Mouse (Mus musculus) cortical plate, adult 2 months (tissue): ENCODE results near the gene Gpr55.

Experiments used
- CTCF ChIP-seq: fragments of 200-500 bp; IDR thresholded peaks from 2 replicates; pipeline ENCODE4 v1.5.1; 2011; ENCODE audit warnings: mild to moderate bottlenecking, control low read depth, low read length; ENCODE audit not compliant: insufficient read depth; ENCODE audit errors: extremely low read depth
- POLR2A ChIP-seq: fragments of 200-500 bp; IDR thresholded peaks from 2 replicates; pipeline ENCODE4 v1.6.1; 2011; ENCODE audit warnings: mild to moderate bottlenecking, low read length, control low read depth; ENCODE audit not compliant: insufficient read depth; ENCODE audit errors: extremely low read depth

GRCm38 (mm10) chr1:85985784-85986183 is 25.0 kb upstream of the Gpr55 start:
- TF ChIP-seq CTCF (no peak), POLR2A (no peak)
